19 mouse cellular contexts compared by ENCODE assay signal in genomic region chr19:12567011-12567410, GRCm38 (mm10). TPM values are rescaled to one million over a fixed set of nuclear protein-coding genes. Genes with fewer than 3 reads are reported as not detected.
DNase-seq lines count a peak whose midpoint lies in the region; ATAC-seq and TF ChIP-seq lines count a peak whose summit lies in the region.
"Had no signal": no experiment of that assay in that cellular context is flagged by ENCODE, and none has a peak within 500 bp of the region (broad histone marks: within the 10 kb centered on the region; RNA-seq: fewer than 3 reads in every experiment).

No protein-coding gene starts in this region.

- intact Hi-C loops in gastrocnemius, adult 2 months (cut with DNase I): no loop called here

- no peak overlapping the region for H3K9ac ChIP-seq in forebrain, embryonic 14.5 days (ENCODE audit: low read length)
- H3K9ac ChIP-seq: heart, embryonic 12.5 days; neural tube, embryonic 13.5 days had no signal

- ATAC-seq in forebrain, embryonic 14.5 days: no peak
- peak; percentile 92 for ATAC-seq in megakaryocyte, adult 5-6 weeks (ENCODE audit: poor library complexity, severe bottlenecking)

- no peak overlapping the region for H3K27ac ChIP-seq in forebrain, embryonic 14.5 days (ENCODE audit: low read depth, low read length)
- H3K27ac ChIP-seq in forebrain, embryonic 10.5 days: no peak overlapping the region
- no peak overlapping the region for H3K27ac ChIP-seq in gastrocnemius, adult 2 months
- H3K27ac ChIP-seq: layer of hippocampus, adult 2 months; left cerebral cortex, adult 2 months; neural tube, embryonic 13.5 days had no signal

- no peak overlapping the region for H3K4me3 ChIP-seq in forebrain, embryonic 14.5 days (ENCODE audit: low read depth, low read length)
- H3K4me3 ChIP-seq in forebrain, embryonic 10.5 days: no peak overlapping the region
- no peak overlapping the region for H3K4me3 ChIP-seq in gastrocnemius, adult 2 months
- H3K4me3 ChIP-seq: heart, embryonic 12.5 days; layer of hippocampus, adult 2 months; left cerebral cortex, adult 2 months; neural tube, embryonic 13.5 days had no signal

- no peaks in the 10 kb centered on the region for H3K36me3 ChIP-seq in forebrain, embryonic 14.5 days (ENCODE audit: control insufficient read depth, insufficient read depth, low read length)
- no peaks in the 10 kb centered on the region for H3K36me3 ChIP-seq in forebrain, embryonic 10.5 days (replicated peaks)
- H3K36me3 ChIP-seq: heart, embryonic 12.5 days; neural tube, embryonic 13.5 days had no signal

- no peaks in the 10 kb centered on the region for H3K27me3 ChIP-seq in forebrain, embryonic 14.5 days (replicated peaks; ENCODE audit: control insufficient read depth, insufficient read depth, low read length)
- no peaks in the 10 kb centered on the region for H3K27me3 ChIP-seq in forebrain, embryonic 10.5 days (ENCODE audit: poor library complexity, severe bottlenecking)
- H3K27me3 ChIP-seq: heart, embryonic 12.5 days; neural tube, embryonic 13.5 days had no signal

- H3K4me2 ChIP-seq in forebrain, embryonic 14.5 days (ENCODE audit: low read length): no peak overlapping the region
- H3K4me2 ChIP-seq: heart, embryonic 12.5 days; liver, embryonic 11.5 days; neural tube, embryonic 13.5 days had no signal

- no peak for TF ChIP-seq CTCF in gastrocnemius, adult 2 months (IDR thresholded peaks at IDR 0.05)

- WGBS in forebrain, embryonic 14.5 days: 61% methylated on average over 4 of the region's 4 CpGs
- WGBS in forebrain, embryonic 10.5 days: 82% methylated on average over 4 of the region's 4 CpGs

- peak; percentile 23 for DNase-seq in forebrain, embryonic 14.5 days (ENCODE audit: low spot score)
- DNase-seq in forebrain, embryonic 10.5 days (ENCODE audit: extremely low spot score, low spot score): no peak
- DNase-seq in lung, postnatal 36 days: peak; percentile 33
- DNase-seq in lung, postnatal 10 days: no peak
- DNase-seq in NIH3T3 (ENCODE audit: low read depth): peak; percentile 42
- DNase-seq in gastrocnemius, adult 2 months: no peak
- DNase-seq in adrenal gland, postnatal 36 days: no peak
- DNase-seq: adrenal gland, adult 8-10 months; cerebellum, adult 9-11 months; gastrocnemius, postnatal 14 days; right cerebral cortex, adult 18-20 months had no signal

- H3K9me3 ChIP-seq in forebrain, embryonic 14.5 days (replicated peaks; ENCODE audit: control insufficient read depth, low read length): no peaks in the 10 kb centered on the region
- no peaks in the 10 kb centered on the region for H3K9me3 ChIP-seq in forebrain, embryonic 10.5 days
- H3K9me3 ChIP-seq: heart, embryonic 12.5 days; neural tube, embryonic 13.5 days had no signal

- no peaks in the 10 kb centered on the region for H3K4me1 ChIP-seq in forebrain, embryonic 14.5 days (ENCODE audit: control insufficient read depth, insufficient read depth, low read length)
- no peaks in the 10 kb centered on the region for H3K4me1 ChIP-seq in forebrain, embryonic 10.5 days
- H3K4me1 ChIP-seq: heart, embryonic 12.5 days; neural tube, embryonic 13.5 days had no signal

RNA-seq across cellular contexts. Expression of gene Fam111a, which starts 21.5 kb away (rescaled TPM):
- 9.9 and 10.9 TPM in 2 replicates for polyA plus RNA-seq in forebrain, embryonic 14.5 days (2014; fragmentation: Nextera tagmentation; extraction: Ambion mirVana)
- 21.0 and 22.0 TPM in 2 replicates for polyA plus RNA-seq in forebrain, embryonic 10.5 days (2016; fragmentation: Nextera tagmentation; extraction: Ambion mirVana)
- total RNA-seq in megakaryocyte, adult 5-6 weeks (2015): 308 and 344 TPM in 2 replicates
- total RNA-seq in megakaryocyte, adult 5-6 weeks (2017): 409 TPM in 2 replicates
- 1 to 10 TPM; 2.1 to 2.4 TPM for total RNA-seq in gastrocnemius, adult 2 months (2021)
- total RNA-seq in adrenal gland, postnatal 36 days (2021): 1 to 10 TPM; 3.2 to 6.4 TPM

RNA-seq across cellular contexts. Expression of gene Gm4952, which starts 32.8 kb away (rescaled TPM):
- polyA plus RNA-seq in forebrain, embryonic 14.5 days (2014; fragmentation: Nextera tagmentation; extraction: Ambion mirVana): not detected in 2 replicates
- not detected in 2 replicates for polyA plus RNA-seq in forebrain, embryonic 10.5 days (2016; fragmentation: Nextera tagmentation; extraction: Ambion mirVana)
- total RNA-seq in megakaryocyte, adult 5-6 weeks (2015): not detected in 2 replicates
- total RNA-seq in megakaryocyte, adult 5-6 weeks (2017): not detected in 2 replicates
- not detected for total RNA-seq in gastrocnemius, adult 2 months (2021)
- total RNA-seq in adrenal gland, postnatal 36 days (2021): under 1 TPM in 1 of 2 experiments, not detected in 1; 0.53 TPM
- total RNA-seq: gastrocnemius, postnatal 14 days; layer of hippocampus, adult 2 months had no signal
- polyA plus RNA-seq: hindbrain, embryonic 11.5 days; intestine, embryonic 14.5 days; neural tube, embryonic 13.5 days had no signal

Comparison
In these comparisons a context has a peak if more than half of its experiments do, and no peak if none do; other contexts are left out.
1. DNase-seq: peak in forebrain, embryonic 14.5 days (single experiment), lung, postnatal 36 days (single experiment) and NIH3T3 (single experiment); none in forebrain, embryonic 10.5 days (single experiment), lung, postnatal 10 days (single experiment), gastrocnemius, adult 2 months (single experiment) and adrenal gland, postnatal 36 days (0 of 2).
2. RNA of gene Fam111a, which starts 21.5 kb away (total RNA-seq): 308 to 409 TPM in megakaryocyte, adult 5-6 weeks; 3.2 to 6.4 TPM in adrenal gland, postnatal 36 days and 2.1 to 2.4 TPM in gastrocnemius, adult 2 months; every median in the first group is over 10 times any median in the second.